12 mouse cellular contexts compared by ENCODE assay signal in the genomic region with DNA sequence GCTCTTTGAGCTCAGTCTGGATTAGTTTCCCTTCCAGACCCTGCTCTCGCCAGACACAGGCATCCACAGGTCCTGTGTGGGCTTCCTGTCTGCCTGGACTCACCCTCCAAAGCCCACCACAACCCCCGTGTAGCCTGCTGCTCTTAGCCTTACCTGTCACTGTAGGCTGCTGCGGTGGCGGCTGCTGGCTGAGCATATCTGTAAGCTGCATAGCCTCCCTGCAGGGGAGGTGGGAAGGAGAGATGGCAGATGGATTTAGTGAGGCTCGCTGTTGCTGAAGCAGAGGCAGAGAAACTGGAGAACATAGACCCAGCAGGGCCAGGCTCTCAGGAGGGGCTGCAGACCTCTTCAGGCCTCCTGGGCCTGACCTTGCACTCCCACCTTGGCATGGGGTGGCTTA.
"Had no signal": no experiment of that assay in that cellular context is flagged by ENCODE, and none has a peak within 500 bp of the region (broad histone marks: within the 10 kb centered on the region; RNA-seq: fewer than 3 reads in every experiment).

No protein-coding gene starts in this region.

- H3K27ac ChIP-seq: liver, embryonic 12.5 days; midbrain, embryonic 12.5 days; stomach, postnatal 0 days had no signal

- DNase-seq: kidney, adult 11 months; kidney, postnatal 10 days; kidney, postnatal 4 days; lung, embryonic 14.5 days; lung, postnatal 10 days; lung, postnatal 4 days; thymus, adult 18-20 months; thymus, postnatal 14 days had no signal

- H3K36me3 ChIP-seq: liver, embryonic 12.5 days; midbrain, embryonic 12.5 days had no signal

- H3K9ac ChIP-seq: liver, embryonic 12.5 days; lung, embryonic 14.5 days; midbrain, embryonic 12.5 days had no signal

- H3K9me3 ChIP-seq: liver, embryonic 12.5 days; midbrain, embryonic 12.5 days had no signal

- H3K4me2 ChIP-seq: liver, embryonic 12.5 days; lung, embryonic 14.5 days; midbrain, embryonic 12.5 days had no signal

- H3K4me3 ChIP-seq: liver, embryonic 12.5 days; megakaryocyte, embryonic 14.5 days; midbrain, embryonic 12.5 days had no signal

- ATAC-seq: liver, embryonic 12.5 days had no signal
